Mouse (Mus musculus) mouse trophoblast stem cell (cell line): ENCODE measurements around the gene Gm20388.
"Not testable (repeated sequence)": the region's sequence is repeated elsewhere in the genome, so short reads cannot be mapped to it uniquely, and the experiment has no call there.

Source experiments
- in situ Hi-C, 2 experiments: fragments of 300-500 bp; cut with MseI, MboI; formaldehyde crosslinking; loops; 2 replicates in 1 of 2; 3 replicates in 1 of 2; pipeline ENCODE4 v1.15.1; 2025

Gene Gm20388

DNA sequence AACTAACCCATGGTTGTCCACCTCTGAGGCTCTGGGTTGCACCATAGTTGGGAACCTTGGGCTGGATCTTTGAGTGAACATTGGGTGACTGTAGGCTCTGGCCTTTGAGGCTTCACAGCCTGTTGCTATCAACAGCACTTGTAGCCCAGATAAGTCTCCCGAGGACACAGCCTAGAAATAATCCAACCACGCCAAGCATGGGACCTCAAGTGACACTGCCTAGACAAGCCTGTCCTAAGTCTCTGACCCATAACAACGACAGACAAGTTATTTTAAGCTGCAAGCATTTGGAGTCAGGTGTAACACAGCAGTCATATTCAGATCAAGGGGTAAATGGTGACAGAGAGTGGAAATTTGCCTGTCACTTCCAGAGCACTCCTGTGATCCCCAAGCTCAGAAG, 3304.8 kb downstream of the Gm20388 start:
- in situ Hi-C loops, result loop anchor here in 1 of 2 experiments (25.0 kb wide), 1 partner anchor 103 kb away; the partner anchor contains the start of genes Cpne7 and Rpl13

DNA sequence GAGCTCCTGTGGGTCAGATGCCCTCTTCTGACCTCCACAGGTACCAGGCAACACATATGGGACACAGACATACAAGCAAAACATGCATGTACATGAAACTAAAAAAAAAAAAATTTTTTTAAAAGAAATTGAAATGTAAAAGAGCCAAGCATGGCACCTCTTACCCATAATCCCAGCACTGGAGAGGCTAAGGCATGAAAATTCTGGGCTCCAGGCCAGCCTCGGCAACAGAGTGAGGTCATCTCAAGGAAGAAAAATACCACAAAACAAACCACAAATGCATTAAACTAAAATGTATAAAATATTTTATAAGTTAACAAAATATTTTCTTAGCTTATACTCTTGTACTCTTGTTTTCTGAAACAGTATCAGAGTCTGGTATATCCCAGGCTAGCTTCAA, 3310.3 kb downstream of the Gm20388 start:
- in situ Hi-C loops, result loop anchor here in 1 of 2 experiments (25.0 kb wide), 1 partner anchor 109 kb away; the partner anchor contains the start of genes Cpne7 and Rpl13

DNA sequence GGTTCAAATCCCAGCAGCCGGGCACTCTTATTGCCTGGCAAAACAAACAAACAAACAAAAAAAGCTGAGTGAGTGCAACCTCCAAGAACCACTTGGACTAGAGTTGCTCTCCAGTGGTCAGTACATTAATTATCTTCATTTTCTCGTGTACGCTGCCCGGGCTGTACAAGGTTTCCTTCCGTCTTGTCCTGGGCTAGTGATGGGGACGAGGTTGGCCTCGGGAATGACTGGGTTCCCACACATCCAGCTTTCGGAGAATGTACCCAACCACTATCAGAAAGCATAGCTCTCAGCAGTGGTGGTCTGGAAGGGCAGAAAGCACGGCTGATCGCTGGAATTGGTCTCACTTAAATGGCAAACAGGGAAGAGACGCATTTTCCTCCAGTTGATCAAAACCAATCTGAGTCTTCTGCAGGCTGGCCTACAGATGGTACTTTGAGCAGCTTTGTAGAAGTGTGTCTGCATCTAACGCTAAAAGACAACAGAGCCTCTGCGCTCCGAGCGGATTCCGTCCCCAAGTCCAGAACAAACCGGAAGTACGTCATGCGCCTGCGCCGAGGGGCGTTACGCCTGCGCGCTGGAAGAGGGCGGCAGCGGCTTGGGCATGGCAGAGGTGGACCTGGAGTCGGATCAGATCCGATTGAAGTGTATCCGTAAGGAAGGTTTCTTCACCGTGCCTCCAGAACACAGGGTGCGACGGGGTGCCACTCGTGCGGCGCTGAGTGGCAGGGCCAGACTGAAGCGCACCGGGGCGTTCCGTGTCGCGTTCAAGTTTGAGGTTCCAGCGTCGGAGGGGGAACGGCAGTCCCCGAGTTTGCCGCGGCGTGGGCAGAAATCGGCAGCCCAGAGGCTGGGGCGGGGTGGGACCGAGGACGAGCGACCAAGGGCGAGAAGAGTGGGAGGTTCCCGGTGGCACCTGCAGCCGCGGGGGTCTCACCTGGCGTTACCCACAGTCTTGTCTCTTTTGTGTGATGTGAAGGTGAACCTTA, 3313.9 kb downstream of the Gm20388 start, which contains the start of gene Cdk10:
Cdk10 (plus strand) TSS at position 565 of the 989 bp plus-strand sequence.
- in situ Hi-C loops, result loop anchor here in 1 of 2 experiments (25.0 kb wide), 1 partner anchor 112 kb away; the partner anchor contains the start of genes Cpne7 and Rpl13

DNA sequence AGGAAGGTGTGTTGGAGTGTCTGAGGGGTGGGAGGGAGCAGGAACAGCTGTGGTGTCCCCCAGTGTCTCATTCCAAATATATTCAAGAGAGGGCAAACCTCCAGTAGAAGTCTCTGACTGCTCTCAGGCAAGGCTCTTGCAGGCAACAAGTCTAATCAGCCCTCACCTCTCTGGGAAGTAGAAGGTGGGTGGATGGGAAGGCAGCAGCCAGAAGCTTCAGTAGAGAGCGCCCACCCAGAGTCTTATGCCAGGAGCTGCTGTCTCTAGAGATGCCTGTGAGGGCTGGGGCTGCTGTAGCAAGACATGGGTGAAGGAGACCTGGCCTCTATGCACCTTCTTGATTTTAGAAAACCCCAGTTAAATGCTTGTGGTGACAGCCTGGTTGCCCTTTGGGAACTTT, 3317.8 kb downstream of the Gm20388 start:
- in situ Hi-C loops, result no loop called here

DNA sequence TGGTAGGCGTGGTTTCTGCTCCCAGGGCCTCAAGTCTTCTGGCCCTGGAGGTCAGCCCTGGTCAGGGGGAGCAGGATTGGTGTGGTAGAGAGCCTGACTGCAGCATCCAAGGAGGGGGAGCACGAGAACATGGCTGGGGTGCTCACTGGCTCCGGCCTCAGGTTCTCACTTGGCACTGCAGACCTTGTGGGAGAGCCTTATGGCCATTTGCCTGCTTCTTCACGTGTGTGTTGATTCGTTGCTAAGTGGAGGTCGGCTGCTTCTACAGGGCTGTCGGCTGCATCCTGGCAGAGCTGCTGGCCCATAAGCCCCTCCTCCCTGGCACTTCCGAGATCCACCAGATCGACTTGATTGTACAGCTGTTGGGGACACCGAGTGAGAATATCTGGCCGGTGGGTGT, 3319.7 kb downstream of the Gm20388 start:
- in situ Hi-C loops, result not testable (repeated sequence)

DNA sequence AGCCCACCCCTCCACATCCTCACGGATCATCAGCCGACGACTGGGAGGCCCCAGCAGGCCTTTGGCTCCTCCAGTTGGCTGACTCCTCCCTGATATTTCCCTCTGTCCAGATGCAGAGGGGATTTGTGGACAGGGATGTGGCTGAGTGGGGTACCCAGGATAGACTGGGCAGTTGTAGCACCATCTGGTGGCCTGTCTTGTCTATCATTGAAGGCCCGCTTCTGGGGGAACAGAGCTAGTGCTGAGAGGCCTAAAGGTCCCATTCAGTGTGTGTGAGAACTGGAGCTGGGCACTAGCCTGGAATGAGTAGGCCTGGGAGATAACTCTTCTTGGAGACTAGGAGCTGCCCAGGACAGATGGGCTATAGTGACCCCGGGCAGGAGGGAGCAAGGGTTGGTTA, 3321.1 kb downstream of the Gm20388 start:
- in situ Hi-C loops, result no loop called here

DNA sequence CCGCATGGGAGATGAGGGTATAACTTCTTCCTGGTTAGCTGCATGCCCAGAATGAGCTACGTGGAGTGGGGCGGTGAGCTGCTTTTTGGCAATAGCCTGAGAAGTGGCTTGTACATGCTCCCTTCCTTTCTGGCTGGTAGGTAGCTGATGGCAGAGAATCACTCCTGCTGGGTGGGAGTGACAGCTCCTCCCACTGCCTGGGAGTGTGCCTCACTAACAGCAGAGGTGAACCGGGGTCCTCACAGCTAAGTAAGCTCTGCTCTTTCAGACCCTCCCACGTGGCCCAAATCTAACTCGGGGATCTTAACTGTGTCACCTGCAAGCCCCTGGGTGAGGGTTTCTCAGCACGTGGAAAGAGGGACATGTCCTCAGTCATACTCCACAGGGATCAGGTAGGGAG, 3321.9 kb downstream of the Gm20388 start:
- in situ Hi-C loops, result no loop called here

DNA sequence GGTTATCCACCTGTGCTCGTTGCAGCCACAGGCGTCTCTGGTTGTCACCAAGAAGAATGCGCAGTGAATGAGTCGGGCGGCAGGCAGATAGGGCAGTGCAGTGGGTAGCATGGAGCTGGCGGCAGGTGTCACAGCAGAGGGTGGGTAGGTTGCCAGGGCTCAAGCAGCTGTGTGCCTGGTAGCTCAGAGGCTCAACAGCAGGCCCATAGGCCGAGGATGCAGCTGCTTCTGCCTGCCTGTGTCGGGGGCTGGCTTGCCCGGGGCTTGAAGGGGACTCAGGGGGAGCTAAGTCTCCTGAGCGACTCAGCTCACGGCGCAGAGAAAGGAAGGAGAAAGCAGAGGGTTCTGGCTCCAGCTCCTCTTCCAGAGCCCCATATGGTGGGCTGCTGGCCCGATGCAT, 3322.7 kb downstream of the Gm20388 start:
- in situ Hi-C loops, result no loop called here

DNA sequence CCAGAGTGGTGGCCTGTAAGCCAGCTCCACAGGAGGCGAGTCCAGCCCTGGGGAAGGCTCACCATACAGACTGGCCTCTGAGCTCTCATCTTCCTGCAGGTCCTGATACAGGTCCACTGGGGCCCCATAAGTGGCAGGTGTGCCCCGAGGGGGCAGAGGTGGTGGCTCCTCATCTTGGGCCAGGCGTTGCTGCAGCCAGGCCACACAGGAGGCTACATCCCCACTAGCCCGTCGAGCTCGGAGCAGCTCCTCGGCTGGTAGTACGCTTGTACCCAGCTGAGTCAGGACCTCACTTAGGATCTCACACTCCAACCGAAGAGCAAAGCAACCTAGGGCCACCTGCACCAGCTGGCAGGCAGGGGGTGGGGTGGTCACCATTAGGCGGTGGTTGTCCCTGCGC, 3323.1 kb downstream of the Gm20388 start:
- in situ Hi-C loops, result no loop called here

DNA sequence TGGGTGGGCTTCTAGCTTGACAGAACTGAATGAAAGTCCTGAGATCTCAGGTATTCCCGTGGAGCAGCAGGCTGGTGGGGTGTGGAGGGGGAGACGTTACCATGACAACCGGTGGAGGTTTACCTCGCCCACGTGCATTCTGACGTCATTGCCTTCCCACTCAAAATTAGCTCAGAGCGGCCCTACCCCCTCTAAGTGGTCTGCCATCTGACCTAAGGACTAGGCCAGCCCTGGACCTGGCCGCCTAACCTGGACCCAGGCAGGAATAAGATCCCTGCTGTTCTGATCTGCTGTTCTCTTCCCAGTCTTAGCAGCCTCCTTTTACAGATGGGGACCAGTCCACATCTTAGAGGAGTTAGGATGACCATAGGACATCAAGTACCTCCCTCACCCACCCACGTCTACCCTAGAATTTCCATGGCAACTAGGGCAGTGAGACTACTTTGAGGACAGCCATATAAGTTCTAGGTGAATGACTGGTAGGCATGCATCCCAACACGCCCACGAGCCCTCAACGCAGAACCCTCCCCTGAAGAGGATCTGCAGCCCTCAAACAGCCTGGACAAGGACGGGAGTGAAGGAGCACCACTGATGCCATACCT, 3324.4 kb downstream of the Gm20388 start:
- in situ Hi-C loops, result no loop called here

DNA sequence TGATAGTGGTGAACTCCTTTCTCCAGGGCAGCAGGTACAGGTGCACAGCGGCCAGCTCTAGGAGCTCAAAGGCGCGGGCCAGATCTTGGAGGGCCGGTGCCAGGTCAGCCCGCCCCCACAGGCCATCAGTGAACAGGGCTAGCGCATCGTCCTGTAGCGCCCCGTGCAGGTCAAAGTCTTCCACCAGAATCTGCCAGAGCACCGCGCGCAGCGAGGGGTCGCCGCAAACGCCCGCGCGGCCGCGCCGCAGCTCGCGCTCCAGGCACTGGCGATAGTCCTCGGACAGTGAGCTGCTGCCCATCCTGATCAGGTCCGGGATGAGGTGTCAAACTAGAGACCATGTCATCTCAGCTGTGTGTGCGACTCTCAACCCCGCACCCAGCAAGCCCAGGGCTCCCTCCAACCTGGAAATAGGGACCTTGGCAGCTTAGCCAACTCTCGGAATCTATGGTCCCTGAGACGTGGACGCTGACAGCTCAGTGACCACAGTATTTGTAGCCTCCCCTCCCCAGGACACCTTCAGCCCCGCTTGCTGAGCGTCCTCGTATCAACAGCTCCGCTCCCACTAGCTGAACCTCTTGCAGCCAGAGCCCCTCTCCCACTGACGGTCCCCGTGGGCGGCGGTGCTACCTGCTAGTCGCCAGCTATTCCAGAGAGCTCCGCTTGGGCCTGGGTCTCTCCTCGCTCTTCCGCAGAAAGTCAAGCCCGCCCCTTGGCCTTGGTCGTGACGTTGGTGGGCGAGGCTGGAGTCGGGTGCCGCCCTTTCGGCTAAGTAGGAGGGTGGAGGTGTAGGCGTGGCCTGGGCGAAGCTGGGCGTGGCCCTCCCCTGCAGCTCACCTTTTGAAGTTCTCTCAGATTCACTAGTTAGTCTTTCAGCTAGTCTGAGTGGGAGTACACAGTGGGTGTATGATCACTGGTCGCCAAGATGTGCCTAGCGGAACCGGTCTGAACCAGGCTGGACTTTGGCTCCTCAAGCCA, 3325.2 kb downstream of the Gm20388 start, which contains the start of gene Spata2l:
Spata2l (minus strand) TSS at position 714 of the 978 bp plus-strand sequence.
- in situ Hi-C loops, result no loop called here

DNA sequence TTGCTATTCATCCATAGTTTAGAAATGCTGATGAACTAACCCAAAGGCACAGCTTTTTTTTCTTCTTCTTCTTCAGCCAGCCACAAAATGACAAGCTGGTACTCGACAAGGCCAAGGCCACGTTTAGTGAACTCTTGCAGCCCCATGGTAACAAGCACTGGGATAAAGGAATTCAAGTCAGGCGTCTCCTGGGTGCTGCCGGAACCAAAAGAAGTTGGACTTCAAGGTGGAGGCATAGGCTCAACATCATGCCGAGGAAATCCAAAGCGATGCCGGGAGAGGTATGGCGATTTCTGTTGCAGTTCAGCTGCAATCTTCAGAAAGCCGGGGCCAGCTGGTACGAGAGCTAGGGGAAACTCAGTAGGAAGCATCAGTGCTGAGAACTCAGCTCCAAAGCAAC, 3328.8 kb downstream of the Gm20388 start:
- in situ Hi-C loops, result no loop called here

DNA sequence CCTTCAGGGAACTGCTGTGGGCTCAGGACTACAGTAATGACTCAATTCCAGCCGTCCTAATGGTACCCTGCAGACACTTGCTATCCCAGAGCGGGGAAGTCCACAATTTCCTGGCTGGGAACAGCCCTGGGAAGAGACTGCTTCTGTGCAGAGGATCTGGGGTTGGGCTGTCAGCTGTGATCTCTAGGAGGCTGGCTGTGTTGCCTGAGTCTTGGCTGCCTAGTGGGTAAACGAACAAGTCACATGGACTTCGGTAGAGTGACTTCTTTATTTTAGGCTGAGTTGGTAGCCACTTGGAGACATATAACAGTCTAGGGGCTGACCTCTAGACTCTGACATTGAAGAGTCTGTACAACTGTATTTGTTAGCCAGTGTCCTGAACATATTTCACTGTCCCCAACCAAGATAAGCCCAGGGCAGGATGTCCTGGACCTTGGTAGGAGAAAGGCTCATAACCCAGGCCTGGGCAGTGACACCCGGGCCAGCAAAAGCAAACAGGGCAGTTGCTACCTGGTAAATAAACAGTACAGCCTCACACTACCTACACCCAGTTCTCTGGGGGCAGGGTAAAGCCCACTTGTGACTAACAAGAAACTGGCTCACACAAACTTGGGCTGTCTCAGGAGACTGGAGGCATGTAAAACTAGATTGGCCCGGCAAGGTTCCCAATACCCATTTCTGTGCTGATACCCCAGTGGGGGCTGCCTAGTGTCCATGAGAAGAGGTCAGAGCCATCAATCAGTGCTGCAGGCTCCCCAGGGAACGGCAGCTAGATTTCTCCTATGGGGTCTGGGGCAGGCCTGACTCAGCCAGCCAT, 3331.7 kb downstream of the Gm20388 start:
- in situ Hi-C loops, result no loop called here

DNA sequence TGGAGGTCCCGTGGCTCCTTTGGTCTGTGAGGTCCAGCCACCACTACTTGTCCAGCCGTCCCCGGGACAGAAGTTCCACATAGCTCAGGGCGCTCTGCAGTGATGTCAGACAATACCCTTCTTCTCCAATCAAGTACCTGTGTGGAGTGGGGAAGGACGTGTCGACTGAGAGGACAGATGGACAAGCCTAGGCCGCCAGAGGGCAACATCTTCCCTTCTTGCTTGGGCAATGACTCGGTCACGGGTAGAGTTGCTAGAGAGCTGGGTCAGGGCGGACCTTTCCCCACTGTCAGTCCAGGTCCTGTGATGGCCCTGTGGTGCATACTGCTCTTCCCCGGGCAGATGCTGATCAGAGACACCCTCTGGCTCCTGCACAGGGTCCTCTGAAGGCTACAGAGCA, 3332.4 kb downstream of the Gm20388 start:
- in situ Hi-C loops, result no loop called here

DNA sequence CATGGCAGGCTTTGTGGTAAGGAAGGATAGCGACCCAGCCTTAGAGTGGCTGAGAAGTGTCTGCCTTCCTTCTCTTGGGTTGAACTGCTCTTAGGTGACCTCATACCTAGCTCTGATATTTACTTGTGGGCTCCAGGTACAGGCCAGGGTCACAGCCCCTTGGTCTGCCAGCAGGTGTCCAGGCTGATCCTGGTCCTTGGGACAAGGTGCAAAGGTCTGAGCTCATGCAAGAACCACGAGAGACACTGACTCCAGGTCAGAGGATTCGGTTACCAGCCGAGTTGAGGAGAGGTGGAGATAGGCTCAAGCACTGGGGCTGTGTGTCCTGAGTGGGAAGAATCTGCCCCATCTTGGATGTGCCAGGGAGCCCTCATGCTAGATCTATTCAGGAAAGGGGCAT, 3333.7 kb downstream of the Gm20388 start:
- in situ Hi-C loops, result no loop called here

DNA sequence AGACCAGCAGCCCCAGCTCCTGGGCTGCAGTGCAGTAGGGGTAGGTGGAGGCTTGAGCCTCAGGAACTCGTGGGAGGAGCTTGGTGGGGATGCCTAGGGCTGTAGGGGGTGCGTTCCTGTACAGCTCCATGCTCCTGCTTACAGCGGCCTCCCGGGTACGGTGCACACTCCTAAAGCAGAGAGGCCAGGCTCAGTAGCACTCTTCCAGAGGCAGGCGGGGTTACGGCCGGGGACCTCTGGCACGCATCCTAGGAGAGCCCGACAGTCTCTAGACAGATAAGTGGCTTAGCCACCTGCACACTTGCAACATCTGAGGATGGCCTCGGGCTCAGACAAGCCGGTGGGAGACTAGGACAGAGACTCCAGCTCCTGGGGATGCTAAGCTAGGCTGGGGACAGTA, 3334.9 kb downstream of the Gm20388 start:
- in situ Hi-C loops, result no loop called here

DNA sequence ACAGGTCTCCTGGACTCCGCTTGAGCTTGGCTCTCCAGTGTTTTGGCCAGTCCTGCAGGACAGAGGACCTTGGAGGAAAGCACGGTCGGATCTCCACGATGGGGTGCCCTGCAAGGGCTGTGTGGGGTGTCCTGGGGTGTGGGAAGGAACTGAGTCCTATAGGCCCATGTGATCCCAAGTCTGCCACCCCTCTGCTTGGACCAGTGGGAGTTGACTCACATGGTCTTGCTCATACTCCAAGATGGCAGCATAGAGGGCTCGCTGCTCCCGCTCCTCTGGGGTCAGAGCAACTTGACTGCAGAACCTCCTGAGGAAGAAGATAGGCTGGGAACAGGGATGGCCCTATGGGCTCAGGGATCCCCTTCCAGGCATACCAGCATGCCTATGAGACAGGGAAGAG, 3337.1 kb downstream of the Gm20388 start:
- in situ Hi-C loops, result no loop called here

DNA sequence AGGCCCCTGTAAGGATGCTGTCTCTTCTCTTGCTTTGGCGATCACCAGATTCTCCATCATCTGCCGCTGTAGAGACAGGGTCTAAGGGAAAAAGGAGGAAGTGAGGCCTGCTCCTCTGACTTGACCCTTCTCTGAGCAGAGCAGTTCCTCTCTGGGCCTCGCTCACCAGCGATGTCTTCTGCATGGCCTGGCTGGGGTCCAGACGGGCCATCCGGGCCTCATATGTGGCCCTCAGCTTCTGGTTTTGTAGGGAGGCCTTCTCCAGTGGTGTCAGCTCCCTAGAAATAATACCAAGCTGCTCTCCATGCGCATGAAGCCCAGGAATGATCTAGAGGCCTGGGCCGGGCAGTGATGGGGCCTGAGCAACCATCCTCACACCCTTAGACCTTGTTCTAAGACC, 3338.0 kb downstream of the Gm20388 start:
- in situ Hi-C loops, result no loop called here

DNA sequence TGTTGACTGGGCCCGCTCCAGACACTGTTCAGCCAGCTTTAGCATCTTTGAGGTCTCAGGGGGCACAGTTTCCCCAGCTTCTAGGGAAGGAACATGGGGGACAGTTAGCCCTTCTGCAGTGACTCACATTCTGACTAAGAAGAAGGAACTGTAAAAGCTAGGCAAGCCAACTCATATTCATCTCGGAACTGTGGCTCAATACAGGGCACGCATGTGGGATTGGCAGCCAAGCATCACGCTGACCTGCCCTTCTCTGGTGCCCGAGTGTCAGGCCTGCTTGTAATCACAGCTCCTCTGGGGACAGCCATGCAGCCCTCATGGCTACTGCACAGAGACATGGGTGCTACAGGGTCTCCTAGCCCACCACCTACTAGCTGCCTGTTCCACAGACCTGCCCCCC, 3340.3 kb downstream of the Gm20388 start:
- in situ Hi-C loops, result no loop called here

DNA sequence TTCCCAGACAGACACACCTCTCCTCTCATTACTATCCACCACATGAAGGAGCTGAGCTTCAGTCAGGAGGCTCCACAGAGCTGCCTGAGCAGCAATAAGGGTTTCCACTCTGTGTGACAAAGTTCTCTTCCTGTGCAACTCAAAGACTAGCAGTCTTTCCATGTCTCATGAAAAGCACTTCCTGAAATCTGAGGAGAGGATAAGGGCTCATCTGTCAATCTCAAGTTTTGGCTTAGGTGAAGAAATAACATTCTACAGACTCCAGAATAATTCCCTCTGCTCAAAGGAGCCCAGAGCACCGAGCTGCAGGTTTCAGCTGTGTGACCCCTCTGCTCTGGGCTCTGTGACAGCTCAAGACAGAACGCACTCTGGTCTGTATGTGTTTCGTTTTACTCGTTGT, 3342.3 kb downstream of the Gm20388 start:
- in situ Hi-C loops, result no loop called here
